Mouse (Mus musculus) kidney, adult 2 months (tissue): ENCODE data around the gene Armc10. TPM values are rescaled to one million over a fixed set of nuclear protein-coding genes. Genes with fewer than 3 reads are reported as not detected.

Experiments
- DNase-seq: peaks from one replicate; pipeline ENCODE4 v3.0.0; 2021
- H3K27ac ChIP-seq: fragments of 200-500 bp; 2 replicates; pipeline ENCODE4 v1.5.1; 2012; ENCODE audit warnings: low read depth, low read length, control low read depth, inconsistent platforms; ENCODE audit not compliant: insufficient read depth
- H3K27me3 ChIP-seq: fragments of 200-500 bp; replicated peaks from 2 replicates; pipeline ENCODE4 v1.6.1; 2012; ENCODE audit warnings: mild to moderate bottlenecking, moderate library complexity, low read length, inconsistent platforms; ENCODE audit not compliant: control insufficient read depth, insufficient read depth
- H3K36me3 ChIP-seq: fragments of 200-500 bp; 2 replicates; pipeline ENCODE4 v1.6.1; 2012; ENCODE audit warnings: mild to moderate bottlenecking, moderate library complexity, low read length, inconsistent platforms; ENCODE audit not compliant: control insufficient read depth, insufficient read depth
- H3K4me1 ChIP-seq: fragments of 200-500 bp; 2 replicates; pipeline ENCODE4 v1.6.1; 2011; ENCODE audit warnings: low read length; ENCODE audit not compliant: control insufficient read depth, insufficient read depth
- H3K4me3 ChIP-seq: fragments of 200-500 bp; 2 replicates; pipeline ENCODE4 v1.5.1; 2011; ENCODE audit warnings: mild to moderate bottlenecking, low read depth, low read length, control low read depth; ENCODE audit not compliant: insufficient read depth
- CTCF ChIP-seq: fragments of 200-500 bp; conservative IDR thresholded peaks from 2 replicates; pipeline ENCODE4 v1.5.1; 2011; ENCODE audit warnings: low read depth, mild to moderate bottlenecking, control low read depth, low read length, moderate library complexity, mixed read lengths; ENCODE audit not compliant: insufficient read depth, insufficient read length
- POLR2A ChIP-seq: fragments of 200-500 bp; IDR thresholded peaks from one replicate; pipeline ENCODE4 v1.6.1; 2011; ENCODE audit warnings: low read depth, low read length, control low read depth
- WGBS: fragments of 180-500 bp; shearing (Covaris S2); methylation state at CpG from one replicate; pipeline ENCODE4 v1.1.7; 2018; 5-methylcytosine and 5-hydroxymethylcytosine counted together
- polyA plus RNA-seq: library from polyadenylated mRNA; depleted of rRNA; stranded (reverse); fragments of >200 nt; gene quantifications from 2 replicates; pipeline ENCODE4 v1.2.3, GENCODE M21; 2012

Armc10 gene
- polyA plus RNA-seq, 1 experiment, result 24.0 TPM

- H3K27ac ChIP-seq, result no peak overlapping the region
- DNase-seq, result no peak
- TF ChIP-seq POLR2A (no peak), CTCF (no peak)
- WGBS, result 28% methylated on average over 23 of the region's 23 CpGs
- H3K36me3 ChIP-seq, result no peaks in the 10 kb centered on the region
- peaks cover 3% of the 10 kb centered on the region; the same call in 1 of the 2 replicates for H3K4me1 ChIP-seq
- no peak overlapping the region for H3K4me3 ChIP-seq
- no peaks in the 10 kb centered on the region for H3K27me3 ChIP-seq
Measured at GRCm38 (mm10) chr5:21672812-21673635, 27.4 kb downstream of the Armc10 start.

- Histone ChIP-seq H3K4me3 (no peak overlapping the region), H3K27me3 (no peaks in the 10 kb centered on the region), H3K27ac (no peak overlapping the region), H3K36me3 (no peaks in the 10 kb centered on the region), H3K4me1 (peaks cover 3% of the 10 kb centered on the region; the same call in 1 of the 2 replicates)
- no peak for DNase-seq
- 81% methylated on average over 9 of the region's 9 CpGs for WGBS
- TF ChIP-seq CTCF (no peak), POLR2A (no peak)
Measured at GRCm38 (mm10) chr5:21673742-21674141, 28.1 kb downstream of the Armc10 start.

- H3K36me3 ChIP-seq, result no peaks in the 10 kb centered on the region
- H3K4me3 ChIP-seq, result no peak overlapping the region
- peaks cover 3% of the 10 kb centered on the region; the same call in 1 of the 2 replicates for H3K4me1 ChIP-seq
- peak overlapping the region; percentile 24; the same call in 1 of the 2 replicates for H3K27ac ChIP-seq
- WGBS, result 57% methylated on average over 12 of the region's 12 CpGs
- no peak for TF ChIP-seq CTCF
- no peak for TF ChIP-seq POLR2A
- DNase-seq, result no peak
- no peaks in the 10 kb centered on the region for H3K27me3 ChIP-seq
Measured at GRCm38 (mm10) chr5:21675019-21675418, 29.4 kb downstream of the Armc10 start.

GRCm38 (mm10) chr5:21675494-21675893 is 29.9 kb downstream of the Armc10 start:
- no peak for DNase-seq
- Histone ChIP-seq H3K27me3 (no peaks in the 10 kb centered on the region), H3K36me3 (no peaks in the 10 kb centered on the region), H3K4me3 (no peak overlapping the region), H3K27ac (no peak overlapping the region), H3K4me1 (peaks cover 3% of the 10 kb centered on the region; the same call in 1 of the 2 replicates)
- WGBS, result 92% methylated on average over 23 of the region's 23 CpGs
- TF ChIP-seq CTCF (no peak), POLR2A (no peak)

- H3K4me1 ChIP-seq, result peaks cover 3% of the 10 kb centered on the region; the same call in 1 of the 2 replicates
- TF ChIP-seq POLR2A (no peak), CTCF (no peak)
- no peaks in the 10 kb centered on the region for H3K27me3 ChIP-seq
- no peak for DNase-seq
- 95% methylated on average over 6 of the region's 6 CpGs for WGBS
- no peak overlapping the region for H3K27ac ChIP-seq
- no peaks in the 10 kb centered on the region for H3K36me3 ChIP-seq
- no peak overlapping the region for H3K4me3 ChIP-seq
Measured at GRCm38 (mm10) chr5:21677939-21678338, 32.3 kb downstream of the Armc10 start.

GRCm38 (mm10) chr5:21678363-21678762 is 32.8 kb downstream of the Armc10 start:
- WGBS, result 96% methylated on average over 9 of the region's 9 CpGs
- Histone ChIP-seq H3K36me3 (no peaks in the 10 kb centered on the region), H3K4me1 (peaks cover 3% of the 10 kb centered on the region; the same call in 1 of the 2 replicates), H3K4me3 (no peak overlapping the region), H3K27ac (no peak overlapping the region), H3K27me3 (no peaks in the 10 kb centered on the region)
- DNase-seq, result no peak
- TF ChIP-seq POLR2A (no peak), CTCF (no peak)

GRCm38 (mm10) chr5:21680029-21680428 is 34.4 kb downstream of the Armc10 start:
- Histone ChIP-seq H3K4me1 (peaks cover 3% of the 10 kb centered on the region; the same call in 1 of the 2 replicates), H3K36me3 (no peaks in the 10 kb centered on the region), H3K4me3 (no peak overlapping the region), H3K27ac (no peak overlapping the region), H3K27me3 (no peaks in the 10 kb centered on the region)
- WGBS, result 52% methylated on average over 4 of the region's 4 CpGs
- no peak for TF ChIP-seq CTCF
- TF ChIP-seq POLR2A, result no peak
- DNase-seq, result no peak
